Mouse (Mus musculus): ENCODE measurements around the gene Tmem95.
A peak's percentile ranks its signal among the peaks of the same experiment; 100 is the strongest.

DNA sequence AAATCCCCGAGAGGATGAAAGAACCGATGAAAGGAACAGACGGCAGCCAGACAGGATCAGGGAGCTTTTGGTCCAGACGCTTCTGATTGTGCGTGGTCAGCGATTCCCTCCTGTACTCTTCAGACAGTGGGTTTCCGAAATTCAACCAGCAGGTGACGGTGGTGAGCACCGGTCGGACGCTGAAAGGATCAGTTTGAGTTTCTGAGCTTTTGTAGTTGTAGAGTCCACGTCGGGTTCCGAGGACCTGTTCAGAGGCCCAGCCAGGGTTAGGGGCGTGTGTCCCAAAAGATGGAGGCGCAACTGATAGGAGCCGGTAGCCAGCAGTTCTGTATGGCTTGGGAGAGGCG lies 2.7 kb upstream of the Tmem95 start:
- peak; percentile 85 for TF ChIP-seq CTCF (IDR thresholded peaks at IDR 0.05; ENCODE audit: control insufficient read depth, insufficient read depth, low read length)
- TF ChIP-seq POLR2A (IDR thresholded peaks at IDR 0.05; ENCODE audit: borderline replicate concordance, control insufficient read depth, low read depth, low read length) = no peak
